8 mouse cellular contexts compared by ENCODE assay signal in the genomic region with DNA sequence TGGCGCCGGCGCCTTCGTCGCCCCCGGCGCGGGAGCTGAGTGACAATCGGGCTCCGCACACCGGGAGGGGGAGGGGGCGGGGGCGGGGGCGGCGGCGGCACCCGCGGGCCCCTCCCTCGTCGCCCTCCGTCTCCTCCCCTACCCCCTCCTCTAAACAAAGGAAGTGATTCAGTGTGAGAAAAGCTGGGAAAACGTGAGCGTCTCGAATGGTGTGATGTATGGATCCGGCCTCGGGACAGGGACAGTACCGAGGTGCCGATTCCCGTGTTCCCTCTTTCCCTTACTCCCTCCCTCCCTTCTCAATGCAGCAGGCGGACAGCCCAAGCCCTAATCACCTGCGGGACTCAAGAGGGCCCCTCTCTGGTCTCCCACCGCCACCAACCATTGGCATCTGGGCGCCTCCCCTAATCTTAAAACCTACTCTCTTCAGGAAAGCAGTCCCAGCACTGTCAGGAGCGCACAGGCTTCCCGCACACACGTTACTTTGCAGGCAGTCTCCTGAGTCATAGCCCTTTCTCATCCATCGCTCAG. TPM values are rescaled to one million over a fixed set of nuclear protein-coding genes. Genes with fewer than 3 reads are reported as not detected.
DNase-seq lines count a peak whose midpoint lies in the region; ATAC-seq and TF ChIP-seq lines count a peak whose summit lies in the region.

A gene (minus strand): TSS at position 41 of the 531 bp plus-strand sequence.

- peak within 1 kb of the TSS; percentile 72 for H3K9ac ChIP-seq in hindbrain, embryonic 16.5 days (ENCODE audit: low read depth, low read length)

- H3K9me3 ChIP-seq in E14TG2a.4 (ENCODE audit: low read length), result no peaks in the 10 kb centered on the region
- H3K9me3 ChIP-seq in hindbrain, embryonic 16.5 days (ENCODE audit: control insufficient read depth, low read length), result no peaks in the 10 kb centered on the region
- H3K9me3 ChIP-seq in midbrain, embryonic 10.5 days (replicated peaks), result no peaks in the 10 kb centered on the region

- no peak for TF ChIP-seq CTCF in E14TG2a.4 (conservative IDR thresholded peaks at IDR 0.05; ENCODE audit: low read length)
- no peak for TF ChIP-seq CTCF in embryonic fibroblast, embryonic 13.5 days (IDR thresholded peaks at IDR 0.05; ENCODE audit: borderline replicate concordance, insufficient read depth, low read length)

- TF ChIP-seq POLR2A in embryonic fibroblast, embryonic 13.5 days (IDR thresholded peaks at IDR 0.05; ENCODE audit: low read depth, low read length), result no peak

- no peak within 1 kb of the TSS for H3K27ac ChIP-seq in embryonic fibroblast, embryonic 13.5 days (ENCODE audit: insufficient read depth, low read length)
- peak within 1 kb of the TSS; percentile 30 for H3K27ac ChIP-seq in hindbrain, embryonic 16.5 days (ENCODE audit: low read depth, low read length)
- H3K27ac ChIP-seq in midbrain, embryonic 10.5 days (replicated peaks), result no peak within 1 kb of the TSS

- peak; percentile 43 for ATAC-seq in hindbrain, embryonic 16.5 days
- ATAC-seq in CD4-positive, CD25-positive, alpha-beta regulatory T cell, adult 4 months, result no peak

- H3K4me1 ChIP-seq in E14TG2a.4 (replicated peaks; ENCODE audit: low read depth, low read length), result peaks cover 38% of the 10 kb centered on the region
- peaks cover 3% of the 10 kb centered on the region; the same call in 1 of the 2 replicates for H3K4me1 ChIP-seq in embryonic fibroblast, embryonic 13.5 days (ENCODE audit: control insufficient read depth, insufficient read depth, low read length)
- H3K4me1 ChIP-seq in hindbrain, embryonic 16.5 days (ENCODE audit: control insufficient read depth, insufficient read depth, low read depth, low read length), result peaks cover 37% of the 10 kb centered on the region
- H3K4me1 ChIP-seq in midbrain, embryonic 10.5 days, result peaks cover 25% of the 10 kb centered on the region

- peak within 1 kb of the TSS; percentile 94 for H3K4me2 ChIP-seq in hindbrain, embryonic 16.5 days (ENCODE audit: low read length)

- no peaks in the 10 kb centered on the region for H3K36me3 ChIP-seq in E14TG2a.4 (ENCODE audit: insufficient read depth, low read length)
- no peaks in the 10 kb centered on the region for H3K36me3 ChIP-seq in hindbrain, embryonic 16.5 days (ENCODE audit: control insufficient read depth, insufficient read depth, low read length)
- no peaks in the 10 kb centered on the region for H3K36me3 ChIP-seq in midbrain, embryonic 10.5 days

- DNase-seq in cerebellum, adult 9-11 months, result peak; percentile 72
- no peak for DNase-seq in cerebellum, postnatal 36 days
- no peak for DNase-seq in midbrain, embryonic 10.5 days (ENCODE audit: low spot score)
- DNase-seq in thymus, postnatal 10 days (ENCODE audit: low spot score in 2 of 2), result no peak

- peaks cover 87% of the 10 kb centered on the region for H3K27me3 ChIP-seq in E14TG2a.4 (ENCODE audit: insufficient read depth, low read length)
- no peaks in the 10 kb centered on the region for H3K27me3 ChIP-seq in hindbrain, embryonic 16.5 days (replicated peaks; ENCODE audit: control insufficient read depth, insufficient read depth, low read length)
- peaks cover 87% of the 10 kb centered on the region for H3K27me3 ChIP-seq in midbrain, embryonic 10.5 days (ENCODE audit: low read depth, poor library complexity, severe bottlenecking)

- H3K4me3 ChIP-seq in E14TG2a.4 (replicated peaks; ENCODE audit: low read length), result peak within 1 kb of the TSS; percentile 74
- H3K4me3 ChIP-seq in embryonic fibroblast, embryonic 13.5 days (ENCODE audit: insufficient read depth, low read length), result peak within 1 kb of the TSS; percentile 21; the same call in 1 of the 2 replicates
- H3K4me3 ChIP-seq in hindbrain, embryonic 16.5 days (ENCODE audit: low read length), result peak within 1 kb of the TSS; percentile 54
- peak within 1 kb of the TSS; percentile 48 for H3K4me3 ChIP-seq in midbrain, embryonic 10.5 days

- WGBS in hindbrain, embryonic 16.5 days, result under 1% methylated on average over 32 of the region's 37 CpGs
- WGBS in midbrain, embryonic 10.5 days, result 1% methylated on average over 37 of the region's 37 CpGs

RNA-seq across cellular contexts. Expression of the gene that starts here (rescaled TPM):
- 0.20 and 0.79 TPM in 2 replicates for polyA plus RNA-seq in embryonic fibroblast, embryonic 13.5 days (2011; ENCODE audit: insufficient read length, low read depth, missing spikeins)
- 29.8 and 35.9 TPM in 2 replicates for polyA plus RNA-seq in hindbrain, embryonic 16.5 days (2015; fragmentation: Nextera tagmentation; extraction: Ambion mirVana)
- polyA plus RNA-seq in midbrain, embryonic 10.5 days (2016; fragmentation: Nextera tagmentation; extraction: Ambion mirVana), result 0.14 and 0.17 TPM in 2 replicates
- polyA plus RNA-seq in CD4-positive, CD25-positive, alpha-beta regulatory T cell, adult 4 months (2017; shearing (Covaris generic)), result under 1 TPM in 1 of 2 experiments, not detected in 1; 0.26 TPM

Comparison
In these comparisons a context has a peak if more than half of its experiments do, and no peak if none do; other contexts are left out.
1. RNA of the gene that starts here (polyA plus RNA-seq): 29.8 to 35.9 TPM in hindbrain, embryonic 16.5 days; 0.20 to 0.79 TPM in embryonic fibroblast, embryonic 13.5 days, 0.26 TPM in CD4-positive, CD25-positive, alpha-beta regulatory T cell, adult 4 months and 0.14 to 0.17 TPM in midbrain, embryonic 10.5 days; every median in the first group is over 10 times any median in the second.
2. H3K4me3 ChIP-seq: peak in every context shown above with its lines; median percentile 74 in E14TG2a.4; 54 in hindbrain, embryonic 16.5 days; 48 in midbrain, embryonic 10.5 days; 21 in embryonic fibroblast, embryonic 13.5 days.